Mouse (Mus musculus) gastrocnemius, adult 18-20 months (tissue): ENCODE measurements around the gene Usp34. TPM values are rescaled to one million over a fixed set of nuclear protein-coding genes. Genes with fewer than 3 reads are reported as not detected.
"Not testable (repeated sequence)": the region's sequence is repeated elsewhere in the genome, so short reads cannot be mapped to it uniquely, and the experiment has no call there.

Experiments
- DNase-seq: peaks from one replicate; pipeline ENCODE4 v3.0.0; 2021; ENCODE audit warnings: low spot score
- total RNA-seq, 2 experiments: library from RNA; stranded (reverse); gene quantifications; 2 replicates each; pipeline ENCODE4 v1.2.3; 2021

Gene Usp34
- total RNA-seq, 2 experiments from 2014 or later: 38.7 to 41.4 TPM

- not testable (repeated sequence) for DNase-seq
These were observed 50.5 kb downstream of the Usp34 start for GRCm38 (mm10) chr11:23357226-23357625.

- DNase-seq: not testable (repeated sequence)
These were observed 53.1 kb downstream of the Usp34 start for GRCm38 (mm10) chr11:23359687-23360235.

- no peak for DNase-seq
These were observed 55.6 kb downstream of the Usp34 start for GRCm38 (mm10) chr11:23362305-23362704.

DNA sequence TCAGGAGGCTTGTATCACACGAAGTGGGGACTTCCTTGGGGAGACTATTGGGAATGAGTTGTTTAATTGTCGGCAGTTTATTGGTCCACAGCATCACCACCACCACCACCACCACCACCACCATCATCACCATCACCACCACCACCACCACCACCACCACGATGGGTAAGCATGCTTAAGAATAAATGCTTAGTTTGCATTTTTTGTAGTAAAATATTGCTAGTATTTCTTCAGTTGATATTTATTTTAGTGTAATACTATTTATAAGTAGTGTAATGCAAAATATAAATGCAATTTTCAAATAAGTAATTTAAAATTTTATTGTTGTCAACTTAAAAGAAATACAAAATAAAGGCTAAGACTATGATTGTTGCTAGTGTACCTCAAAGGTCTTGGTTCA, 57.7 kb downstream of the Usp34 start:
- no peak for DNase-seq

DNA sequence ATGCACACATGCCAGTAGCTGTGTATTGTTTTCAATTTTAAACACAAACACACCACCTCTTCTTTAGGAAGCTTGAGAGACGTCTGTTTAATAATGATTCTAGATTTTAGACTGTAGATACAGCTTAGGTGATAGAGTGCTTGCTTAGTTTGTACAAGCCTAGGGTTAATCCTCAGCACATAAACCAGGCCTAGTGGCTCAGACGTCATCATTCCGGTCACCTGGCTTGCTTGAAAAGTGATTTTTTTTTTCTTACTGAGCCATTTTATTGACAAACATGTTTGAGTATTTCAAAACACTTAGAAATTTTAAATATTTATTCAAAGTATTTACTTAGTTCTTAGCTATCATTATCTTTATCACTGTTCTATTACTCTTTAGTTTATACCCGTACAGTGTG, 65.3 kb downstream of the Usp34 start:
- no peak for DNase-seq

- DNase-seq: no peak
These were observed 65.8 kb downstream of the Usp34 start for GRCm38 (mm10) chr11:23372490-23372889.

DNA sequence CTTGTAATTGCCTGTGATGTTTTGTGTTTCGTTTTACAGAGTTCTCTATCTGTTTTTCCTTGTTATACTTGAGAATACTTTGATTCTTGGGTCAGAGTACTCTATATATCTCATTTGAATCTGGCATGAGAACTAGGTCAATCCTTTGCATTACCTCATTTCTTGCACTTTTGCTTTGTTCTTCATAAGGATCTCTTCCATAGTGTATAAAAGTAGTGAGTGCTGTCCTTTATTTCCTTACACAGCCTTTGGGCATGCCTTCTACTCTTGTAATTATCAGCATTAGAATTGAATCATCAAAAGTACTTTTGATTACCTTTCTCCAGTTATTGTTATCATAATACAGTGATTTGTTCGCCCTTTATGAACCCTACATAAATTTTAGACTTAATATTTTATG, 73.4 kb downstream of the Usp34 start:
- no peak for DNase-seq

DNA sequence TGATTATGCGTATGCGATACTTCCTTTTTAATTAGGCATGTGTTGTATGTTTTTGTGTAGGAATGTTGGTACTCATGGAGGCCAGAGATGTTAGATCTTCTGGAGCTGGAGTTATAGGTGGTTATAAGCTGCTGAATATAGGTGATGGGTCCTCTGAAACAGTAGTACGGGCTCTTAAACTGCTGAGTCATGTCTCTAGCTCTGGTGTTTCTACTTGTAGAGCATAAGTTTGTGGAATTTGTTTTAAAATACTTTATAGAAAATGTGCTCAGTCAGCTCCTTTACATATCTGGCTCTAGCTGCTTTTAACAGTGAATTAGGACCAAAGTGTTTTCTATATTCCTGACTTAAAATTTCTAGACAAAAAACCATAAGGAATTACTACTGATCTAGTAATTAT, 73.9 kb downstream of the Usp34 start:
- DNase-seq: no peak

DNA sequence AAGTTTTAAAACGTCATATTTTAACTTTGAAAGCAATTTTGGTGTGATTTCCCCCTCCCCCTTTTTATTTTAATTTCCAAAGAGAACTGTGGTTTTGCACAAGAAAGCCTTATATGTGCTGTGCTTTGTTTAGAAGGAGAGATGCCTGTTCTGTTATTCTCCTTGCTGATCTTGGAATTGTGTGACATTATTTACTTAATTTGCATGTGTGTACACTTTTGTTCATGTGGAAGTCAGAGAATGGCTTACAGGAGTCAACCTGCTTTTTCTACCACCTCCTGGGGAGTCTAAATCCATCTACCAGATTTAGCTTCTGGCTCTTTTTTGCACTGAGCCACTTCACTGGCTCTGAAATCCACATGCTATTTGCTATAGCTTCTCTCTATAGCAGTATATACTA, 76.1 kb downstream of the Usp34 start:
- no peak for DNase-seq

DNA sequence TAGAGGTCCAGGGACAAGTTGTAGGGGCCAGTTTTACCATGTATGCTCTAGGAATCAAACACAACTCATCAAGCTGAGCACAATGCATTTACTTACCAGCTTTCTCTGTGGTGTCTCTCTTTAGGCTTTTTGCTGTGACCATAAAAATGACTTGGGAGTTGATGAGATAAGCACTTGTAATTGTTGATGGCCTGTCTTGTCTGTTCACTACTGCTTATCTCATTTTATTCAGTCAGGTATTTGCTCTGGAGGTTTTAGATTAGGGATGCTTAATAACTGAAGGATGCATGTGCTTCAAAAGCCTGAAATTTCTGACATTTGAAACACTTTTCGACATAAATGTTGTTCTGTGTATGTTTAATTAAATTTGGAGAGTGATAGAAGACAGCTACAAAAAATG, 83.0 kb downstream of the Usp34 start:
- no peak for DNase-seq

DNA sequence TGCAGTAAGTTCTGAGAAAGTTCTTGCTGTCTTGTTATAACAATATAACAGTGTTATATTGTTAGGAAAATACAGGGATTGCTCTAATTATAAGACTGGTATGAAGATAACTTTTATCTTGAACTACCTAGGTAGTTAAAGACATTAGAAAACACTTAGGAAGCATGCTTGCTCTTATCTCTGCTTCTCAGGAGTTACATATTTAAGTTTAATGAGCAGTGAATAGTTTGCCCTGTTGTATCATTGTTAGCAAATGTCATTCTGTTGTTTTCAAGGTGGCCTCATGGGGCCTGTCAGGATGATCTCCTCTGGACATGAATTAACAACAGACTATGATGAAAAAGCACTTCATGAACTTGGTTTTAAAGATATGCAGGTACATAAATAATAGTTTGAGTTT, 85.9 kb downstream of the Usp34 start:
- DNase-seq: no peak

DNA sequence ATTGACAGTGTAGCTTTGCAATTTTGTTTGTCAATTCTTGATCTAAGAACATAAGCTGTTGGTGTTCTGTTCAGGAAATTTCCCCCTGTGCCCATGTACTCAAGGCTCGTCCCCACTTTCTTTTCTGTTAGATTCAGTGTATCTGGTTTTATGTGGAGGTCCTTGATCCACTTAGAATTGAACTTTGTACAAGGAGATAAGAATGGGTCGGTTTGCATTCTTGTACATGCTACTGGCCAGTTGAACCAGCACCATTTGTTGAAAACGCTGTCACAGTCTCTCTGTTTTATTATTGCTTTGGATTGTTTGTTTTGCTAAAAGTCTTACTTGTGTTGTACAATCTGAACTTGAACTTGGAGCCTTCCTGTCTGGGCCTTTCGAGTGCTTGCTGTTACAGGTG, 89.9 kb downstream of the Usp34 start:
- no peak for DNase-seq

DNA sequence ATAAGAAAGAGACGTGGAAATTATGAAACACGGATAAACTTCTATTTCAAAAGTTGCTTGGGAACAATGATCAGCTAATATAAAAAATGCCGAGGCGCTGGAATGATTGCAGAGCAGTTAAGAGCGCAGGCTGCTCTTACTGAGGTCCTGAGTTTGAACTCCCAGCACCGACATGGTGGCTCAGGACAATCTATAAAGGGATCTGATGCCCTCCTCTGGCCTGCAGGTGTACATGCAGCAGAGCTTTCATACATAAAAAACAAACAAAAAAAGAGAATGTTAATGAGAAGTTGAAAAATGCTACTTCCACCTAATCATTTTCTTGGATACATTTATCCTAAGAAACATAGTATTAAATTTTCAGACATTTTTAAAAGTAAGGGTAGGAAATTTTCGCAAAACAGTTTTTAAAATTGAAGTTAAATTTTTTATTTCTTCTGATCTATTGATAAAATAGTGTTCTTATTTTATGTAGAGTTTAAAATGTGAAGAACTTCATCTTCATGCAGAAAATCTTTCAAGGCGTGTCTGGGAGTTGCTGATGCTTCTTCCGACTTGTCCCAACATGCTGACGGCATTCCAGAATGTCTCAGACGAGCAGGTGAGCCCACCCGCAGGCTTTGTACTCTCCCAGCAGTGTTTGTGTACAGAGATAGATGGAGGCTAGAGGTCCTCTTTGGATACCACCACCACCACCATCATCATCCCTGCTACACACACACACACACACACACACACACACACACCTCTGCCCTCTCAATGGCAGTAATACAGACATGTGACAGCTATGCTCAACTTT, 94.5 kb downstream of the Usp34 start:
- no peak for DNase-seq

GRCm38 (mm10) chr11:23428301-23428700, 121.6 kb downstream of the Usp34 start:
- peak; percentile 22 for DNase-seq

GRCm38 (mm10) chr11:23430013-23430412, 123.3 kb downstream of the Usp34 start:
- no peak for DNase-seq

- no peak for DNase-seq
These were observed 129.4 kb downstream of the Usp34 start for GRCm38 (mm10) chr11:23436076-23436475.

DNA sequence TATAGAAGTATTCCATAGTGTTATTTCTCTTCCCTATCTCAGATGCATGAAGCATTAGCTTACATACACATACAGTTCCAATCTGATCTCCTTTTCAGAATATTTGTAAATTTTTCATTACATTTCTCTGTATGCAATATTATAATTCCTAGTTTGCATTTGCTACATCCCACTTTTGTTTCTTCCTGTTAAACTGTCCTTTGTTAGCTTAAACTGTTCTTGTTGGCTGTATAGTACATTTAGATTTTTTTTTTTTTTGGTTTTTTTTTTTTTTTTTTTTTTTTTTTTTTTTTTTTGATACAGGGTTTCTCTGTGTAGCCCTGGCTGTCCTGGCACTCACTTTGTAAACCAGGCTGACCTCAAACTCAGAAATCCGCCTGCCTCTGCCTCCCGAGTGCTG, 159.2 kb downstream of the Usp34 start:
- not testable (repeated sequence) for DNase-seq

DNA sequence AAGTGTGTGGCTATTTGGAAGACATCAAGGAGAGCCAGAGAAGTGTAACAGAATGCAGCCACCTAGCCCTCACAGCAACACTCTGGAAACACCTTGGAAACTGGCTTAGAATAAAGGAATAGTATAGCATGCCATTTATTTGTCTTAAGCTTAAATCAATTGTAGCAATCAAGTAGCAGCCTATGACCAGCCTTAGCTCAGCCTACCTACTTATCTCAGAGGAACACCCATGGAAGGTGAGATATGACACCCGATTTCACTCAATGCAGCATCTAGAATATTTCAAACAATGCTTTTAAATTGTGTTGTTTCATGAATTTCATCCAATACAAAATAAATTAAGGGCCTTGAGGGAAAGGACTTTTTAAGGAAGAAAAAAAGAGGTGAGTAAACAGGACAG, 183.3 kb downstream of the Usp34 start:
- no peak for DNase-seq

DNA sequence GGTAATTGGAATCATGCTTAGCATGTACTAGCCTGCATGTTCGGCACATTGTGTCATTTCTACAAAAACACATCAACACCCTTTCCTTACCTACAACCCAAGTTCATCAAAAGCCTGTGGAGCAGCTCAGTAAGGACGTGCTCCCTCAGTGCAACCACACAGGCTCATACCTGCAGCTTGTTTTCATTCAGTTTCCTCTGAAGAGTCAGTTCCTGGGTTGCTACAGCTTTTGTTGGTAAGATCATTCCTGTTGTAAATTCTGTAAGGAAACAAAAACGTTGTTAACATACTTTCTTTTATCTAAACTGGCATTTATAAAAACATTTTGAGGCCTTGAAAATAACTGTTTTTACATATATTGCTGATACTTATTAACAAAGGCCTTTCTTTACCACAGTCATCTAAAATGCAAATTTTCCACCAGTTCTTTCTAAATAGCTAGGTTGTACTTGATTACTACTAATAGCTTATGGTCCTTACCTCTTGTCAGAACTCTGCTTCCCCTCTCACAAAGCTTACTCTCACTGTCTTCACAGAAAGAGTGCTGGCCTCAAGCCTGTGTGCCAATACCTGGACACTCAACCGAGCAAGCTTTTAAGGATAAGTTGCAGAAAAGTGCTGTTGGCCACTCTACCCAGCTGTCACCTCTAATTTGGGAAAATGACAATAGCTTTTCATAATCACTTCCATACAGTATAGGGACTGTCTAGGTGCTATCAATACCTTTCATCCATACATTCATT, 185.5 kb downstream of the Usp34 start:
- no peak for DNase-seq

- DNase-seq: no peak
These were observed 188.5 kb downstream of the Usp34 start for GRCm38 (mm10) chr11:23495231-23495630.

DNA sequence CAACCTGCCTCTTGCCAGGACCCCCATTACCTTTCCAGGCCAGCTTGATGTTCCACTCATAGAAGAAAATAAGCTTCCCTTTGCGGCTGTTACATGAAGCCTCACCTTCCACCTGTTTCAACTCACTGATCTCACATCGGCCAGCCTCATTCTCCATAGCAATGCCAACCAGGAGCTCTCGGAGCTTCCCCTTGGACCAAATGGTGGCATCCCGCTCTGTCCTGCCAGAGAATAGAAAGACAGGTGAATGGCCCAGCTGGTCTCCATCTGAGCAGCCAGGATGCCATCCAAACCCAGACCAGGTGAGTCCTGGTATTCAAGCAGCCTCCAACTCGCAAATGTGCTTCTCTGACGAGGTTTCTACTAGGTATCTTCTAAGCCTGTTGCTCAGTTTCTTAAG, 190.0 kb downstream of the Usp34 start:
- no peak for DNase-seq

GRCm38 (mm10) chr11:23497335-23497717, 190.6 kb downstream of the Usp34 start:
- peak; percentile 46 for DNase-seq
